Mouse (Mus musculus) myocyte (in vitro differentiated cells): ENCODE measurements at regions not wholly inside any gene's neighbourhood (a gene's known extent, or its start where the extent isn't known, plus 50 kb on each side); places are given as distances from the start of the nearest gene placed in this dataset.

Source experiments
- MYOG ChIP-seq, 3 experiments: IDR thresholded peaks; one replicate each; pipeline ENCODE4 v1.6.1; 2011; ENCODE audit warnings: control low read depth in 2 of 3, low read depth in 2 of 3, mild to moderate bottlenecking in 2 of 3; ENCODE audit not compliant: insufficient read length in 2 of 3, control insufficient read depth in 1 of 3, insufficient read depth in 1 of 3
- POLR2A ChIP-seq: IDR thresholded peaks from one replicate; pipeline ENCODE4 v1.6.1; 2011; ENCODE audit warnings: low read depth, mild to moderate bottlenecking, control low read depth, moderate library complexity; ENCODE audit not compliant: insufficient read length
- POLR2AphosphoS2 ChIP-seq: IDR thresholded peaks from one replicate; pipeline ENCODE4 v1.6.1; 2011; ENCODE audit warnings: low read depth, control low read depth; ENCODE audit not compliant: insufficient read length
- USF1 ChIP-seq: IDR thresholded peaks from one replicate; pipeline ENCODE4 v1.6.1; 2011; ENCODE audit warnings: low read depth, mild to moderate bottlenecking, control low read depth, moderate library complexity

DNA sequence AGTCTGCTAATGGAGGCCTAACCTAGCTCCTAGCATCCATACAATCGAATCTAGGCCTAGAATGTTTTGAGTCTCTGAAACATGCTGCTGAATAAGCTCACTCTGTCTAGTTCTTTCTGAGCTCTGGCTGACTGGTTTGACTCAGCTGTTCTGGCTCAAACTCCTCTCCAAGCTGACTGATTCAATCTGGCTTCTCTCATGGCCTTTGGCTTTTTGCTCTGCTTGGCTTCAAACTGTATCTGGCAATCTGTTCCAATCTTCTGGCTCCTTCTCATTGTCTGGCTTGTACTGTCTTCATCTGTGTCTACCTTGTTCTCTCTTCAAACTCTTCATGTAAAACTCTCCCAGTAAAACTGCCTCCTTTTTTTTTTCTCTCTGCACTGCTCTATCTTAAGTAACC, 164.9 kb downstream of the Ppp4r2 start:
- no peak for TF ChIP-seq USF1
- TF ChIP-seq POLR2AphosphoS2, result no peak
- TF ChIP-seq POLR2A, result no peak
- no peak for TF ChIP-seq MYOG (IDR thresholded peaks at IDR 0.05; ENCODE audit: control insufficient read depth in 1 of 3, insufficient read depth in 1 of 3, insufficient read length in 2 of 3, low read depth in 2 of 3)
